Mouse (Mus musculus): Measurements from ENCODE around the gene Clec10a. TPM values are rescaled to one million over a fixed set of nuclear protein-coding genes. Genes with fewer than 3 reads are reported as not detected.
A peak's percentile ranks its signal among the peaks of the same experiment; 100 is the strongest.

Gene Clec10a
- polyA plus RNA-seq, 1 experiment from 2014 or later = 0.79 TPM

GRCm38 (mm10) chr11:70193354-70194285, 37.6 kb downstream of the Clec10a start:
- no peaks in the 10 kb centered on the region for H3K27me3 ChIP-seq (ENCODE audit: control insufficient read depth, insufficient read depth, low read depth, low read length)
- H3K27ac ChIP-seq (ENCODE audit: low read length) = peak overlapping the region; percentile 37; the same call in 1 of the 2 replicates
- H3K36me3 ChIP-seq (ENCODE audit: control insufficient read depth, insufficient read depth, low read length) = no peaks in the 10 kb centered on the region
- peak; percentile 89 for ATAC-seq (ENCODE audit: low read depth)
- no peaks in the 10 kb centered on the region for H3K9me3 ChIP-seq (ENCODE audit: control insufficient read depth, low read length)
- H3K9ac ChIP-seq (ENCODE audit: low read length) = no peak overlapping the region
- WGBS = 32% methylated on average over 11 of the region's 11 CpGs
- H3K4me3 ChIP-seq (ENCODE audit: low read length) = no peak overlapping the region
- no peak overlapping the region for H3K4me2 ChIP-seq (ENCODE audit: low read depth, low read length)
- peaks cover 8% of the 10 kb centered on the region; the same call in 1 of the 2 replicates for H3K4me1 ChIP-seq (replicated peaks; ENCODE audit: control insufficient read depth, insufficient read depth, low read length)

GRCm38 (mm10) chr11:70198332-70198731, 42.3 kb downstream of the Clec10a start:
- Histone ChIP-seq H3K4me3 (ENCODE audit: low read length) (no peak overlapping the region), H3K4me1 (replicated peaks; ENCODE audit: control insufficient read depth, insufficient read depth, low read length) (peaks cover 4% of the 10 kb centered on the region; the same call in 1 of the 2 replicates), H3K36me3 (ENCODE audit: control insufficient read depth, insufficient read depth, low read length) (no peaks in the 10 kb centered on the region), H3K9me3 (ENCODE audit: control insufficient read depth, low read length) (no peaks in the 10 kb centered on the region), H3K9ac (ENCODE audit: low read length) (no peak overlapping the region), H3K4me2 (ENCODE audit: low read depth, low read length) (no peak overlapping the region), H3K27me3 (ENCODE audit: control insufficient read depth, insufficient read depth, low read depth, low read length) (no peaks in the 10 kb centered on the region), H3K27ac (ENCODE audit: low read length) (no peak overlapping the region)
- no peak for ATAC-seq (ENCODE audit: low read depth)
- 90% methylated on average over 3 of the region's 3 CpGs for WGBS

- no peaks in the 10 kb centered on the region for H3K9me3 ChIP-seq (ENCODE audit: control insufficient read depth, low read length)
- no peak overlapping the region for H3K9ac ChIP-seq (ENCODE audit: low read length)
- no peaks in the 10 kb centered on the region for H3K36me3 ChIP-seq (ENCODE audit: control insufficient read depth, insufficient read depth, low read length)
- no peak overlapping the region for H3K4me2 ChIP-seq (ENCODE audit: low read depth, low read length)
- no peak overlapping the region for H3K4me3 ChIP-seq (ENCODE audit: low read length)
- H3K4me1 ChIP-seq (replicated peaks; ENCODE audit: control insufficient read depth, insufficient read depth, low read length) = 0 out of 2 replicates have a peak, but pooled peaks cover 2% of the 10 kb centered on the region
- H3K27me3 ChIP-seq (ENCODE audit: control insufficient read depth, insufficient read depth, low read depth, low read length) = no peaks in the 10 kb centered on the region
- no peak overlapping the region for H3K27ac ChIP-seq (ENCODE audit: low read length)
- no peak for ATAC-seq (ENCODE audit: low read depth)
- 65% methylated on average over 8 of the region's 8 CpGs for WGBS
These were observed 43.1 kb downstream of the Clec10a start for GRCm38 (mm10) chr11:70199107-70199506.

- Histone ChIP-seq H3K9me3 (ENCODE audit: control insufficient read depth, low read length) (no peaks in the 10 kb centered on the region), H3K4me1 (replicated peaks; ENCODE audit: control insufficient read depth, insufficient read depth, low read length) (0 out of 2 replicates have a peak, but pooled peaks cover 2% of the 10 kb centered on the region), H3K4me3 (ENCODE audit: low read length) (no peak overlapping the region), H3K36me3 (ENCODE audit: control insufficient read depth, insufficient read depth, low read length) (no peaks in the 10 kb centered on the region), H3K27ac (ENCODE audit: low read length) (no peak overlapping the region), H3K27me3 (ENCODE audit: control insufficient read depth, insufficient read depth, low read depth, low read length) (no peaks in the 10 kb centered on the region), H3K4me2 (ENCODE audit: low read depth, low read length) (no peak overlapping the region), H3K9ac (ENCODE audit: low read length) (no peak overlapping the region)
- 71% methylated on average over 5 of the region's 5 CpGs for WGBS
- no peak for ATAC-seq (ENCODE audit: low read depth)
These were observed 44.1 kb downstream of the Clec10a start for GRCm38 (mm10) chr11:70200036-70200608.

GRCm38 (mm10) chr11:70201691-70202090, 45.7 kb downstream of the Clec10a start:
- Histone ChIP-seq H3K27me3 (ENCODE audit: control insufficient read depth, insufficient read depth, low read depth, low read length) (no peaks in the 10 kb centered on the region), H3K9me3 (ENCODE audit: control insufficient read depth, low read length) (no peaks in the 10 kb centered on the region), H3K4me3 (ENCODE audit: low read length) (no peak overlapping the region), H3K9ac (ENCODE audit: low read length) (no peak overlapping the region), H3K4me2 (ENCODE audit: low read depth, low read length) (no peak overlapping the region), H3K36me3 (ENCODE audit: control insufficient read depth, insufficient read depth, low read length) (no peaks in the 10 kb centered on the region), H3K4me1 (replicated peaks; ENCODE audit: control insufficient read depth, insufficient read depth, low read length) (0 out of 2 replicates have a peak, but pooled peaks cover 2% of the 10 kb centered on the region), H3K27ac (ENCODE audit: low read length) (no peak overlapping the region)
- 36% methylated on average over 5 of the region's 5 CpGs for WGBS
- ATAC-seq (ENCODE audit: low read depth) = peak; percentile 56; the same call in 1 of the 2 replicates

GRCm38 (mm10) chr11:70206801-70207200, 50.8 kb downstream of the Clec10a start:
- ATAC-seq (ENCODE audit: low read depth) = no peak
- H3K4me2 ChIP-seq (ENCODE audit: low read depth, low read length) = no peak overlapping the region
- no peak overlapping the region for H3K4me3 ChIP-seq (ENCODE audit: low read length)
- H3K4me1 ChIP-seq (replicated peaks; ENCODE audit: control insufficient read depth, insufficient read depth, low read length) = no peaks in the 10 kb centered on the region
- H3K36me3 ChIP-seq (ENCODE audit: control insufficient read depth, insufficient read depth, low read length) = no peaks in the 10 kb centered on the region
- 62% methylated on average over 2 of the region's 2 CpGs for WGBS
- no peaks in the 10 kb centered on the region for H3K27me3 ChIP-seq (ENCODE audit: control insufficient read depth, insufficient read depth, low read depth, low read length)
- no peaks in the 10 kb centered on the region for H3K9me3 ChIP-seq (ENCODE audit: control insufficient read depth, low read length)
- H3K27ac ChIP-seq (ENCODE audit: low read length) = no peak overlapping the region
- no peak overlapping the region for H3K9ac ChIP-seq (ENCODE audit: low read length)

GRCm38 (mm10) chr11:70207283-70207682, 51.3 kb downstream of the Clec10a start:
- 60% methylated on average over 7 of the region's 7 CpGs for WGBS
- H3K27me3 ChIP-seq (ENCODE audit: control insufficient read depth, insufficient read depth, low read depth, low read length) = no peaks in the 10 kb centered on the region
- no peaks in the 10 kb centered on the region for H3K36me3 ChIP-seq (ENCODE audit: control insufficient read depth, insufficient read depth, low read length)
- H3K4me3 ChIP-seq (ENCODE audit: low read length) = no peak overlapping the region
- H3K9ac ChIP-seq (ENCODE audit: low read length) = no peak overlapping the region
- H3K9me3 ChIP-seq (ENCODE audit: control insufficient read depth, low read length) = no peaks in the 10 kb centered on the region
- no peak for ATAC-seq (ENCODE audit: low read depth)
- no peak overlapping the region for H3K4me2 ChIP-seq (ENCODE audit: low read depth, low read length)
- H3K27ac ChIP-seq (ENCODE audit: low read length) = no peak overlapping the region
- H3K4me1 ChIP-seq (replicated peaks; ENCODE audit: control insufficient read depth, insufficient read depth, low read length) = no peaks in the 10 kb centered on the region

- Histone ChIP-seq H3K27me3 (ENCODE audit: control insufficient read depth, insufficient read depth, low read depth, low read length) (peaks cover 11% of the 10 kb centered on the region), H3K4me3 (ENCODE audit: low read length) (no peak overlapping the region), H3K36me3 (ENCODE audit: control insufficient read depth, insufficient read depth, low read length) (no peaks in the 10 kb centered on the region), H3K27ac (ENCODE audit: low read length) (no peak overlapping the region), H3K9ac (ENCODE audit: low read length) (no peak overlapping the region), H3K9me3 (ENCODE audit: control insufficient read depth, low read length) (no peaks in the 10 kb centered on the region), H3K4me2 (ENCODE audit: low read depth, low read length) (no peak overlapping the region), H3K4me1 (replicated peaks; ENCODE audit: control insufficient read depth, insufficient read depth, low read length) (peaks cover 7% of the 10 kb centered on the region)
- ATAC-seq (ENCODE audit: low read depth) = no peak
- WGBS = 62% methylated on average over 5 of the region's 5 CpGs
These were observed 52.9 kb downstream of the Clec10a start for GRCm38 (mm10) chr11:70208778-70209388.

GRCm38 (mm10) chr11:70210681-70211080, 54.7 kb downstream of the Clec10a start:
- peaks cover 14% of the 10 kb centered on the region for H3K4me1 ChIP-seq (replicated peaks; ENCODE audit: control insufficient read depth, insufficient read depth, low read length)
- WGBS = 70% methylated on average over 2 of the region's 2 CpGs
- no peak for ATAC-seq (ENCODE audit: low read depth)
- H3K27ac ChIP-seq (ENCODE audit: low read length) = no peak overlapping the region
- H3K4me2 ChIP-seq (ENCODE audit: low read depth, low read length) = no peak overlapping the region
- peaks cover 28% of the 10 kb centered on the region for H3K27me3 ChIP-seq (ENCODE audit: control insufficient read depth, insufficient read depth, low read depth, low read length)
- no peak overlapping the region for H3K4me3 ChIP-seq (ENCODE audit: low read length)
- H3K9me3 ChIP-seq (ENCODE audit: control insufficient read depth, low read length) = no peaks in the 10 kb centered on the region
- no peaks in the 10 kb centered on the region for H3K36me3 ChIP-seq (ENCODE audit: control insufficient read depth, insufficient read depth, low read length)
- no peak overlapping the region for H3K9ac ChIP-seq (ENCODE audit: low read length)

All from lung, embryonic 16.5 days (tissue).